Comparison of ENCODE assay signal across 8 mouse cellular contexts in the genomic region with DNA sequence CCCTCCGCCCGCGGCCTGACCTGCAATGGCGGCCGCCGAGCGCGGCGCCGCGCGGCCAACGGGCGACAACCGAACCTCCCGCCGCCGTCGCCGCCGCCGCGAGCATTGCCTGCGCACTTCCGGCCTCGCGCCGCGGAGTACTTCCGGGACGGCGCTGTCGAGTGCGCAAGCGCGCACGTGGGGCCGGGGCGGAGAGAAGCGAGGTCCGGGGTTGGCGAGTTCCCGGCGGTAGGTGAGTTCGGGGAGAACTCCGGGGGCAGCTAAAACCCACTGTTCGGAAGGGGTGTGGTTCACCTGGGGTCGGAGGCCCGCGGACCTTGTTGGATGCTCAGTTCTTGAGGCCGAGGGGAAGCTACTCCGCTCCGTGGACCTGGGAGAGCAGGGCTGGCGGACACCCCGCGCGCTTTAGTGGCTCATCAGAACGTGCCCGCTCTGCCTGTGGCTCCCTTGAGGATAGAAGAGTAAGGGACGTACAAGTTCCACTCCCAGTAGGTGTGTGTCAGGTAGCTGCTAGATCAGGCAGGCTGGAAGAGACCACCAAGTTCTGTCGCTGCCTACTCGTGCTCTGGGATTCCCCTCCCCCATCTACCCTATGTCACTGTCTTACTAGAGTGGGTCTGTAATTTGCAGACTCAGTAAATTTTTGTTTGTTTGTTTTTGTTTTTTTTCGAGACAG. TPM values are rescaled to one million over a fixed set of nuclear protein-coding genes. Genes with fewer than 3 reads are reported as not detected.
DNase-seq lines count a peak whose midpoint lies in the region; ATAC-seq and TF ChIP-seq lines count a peak whose summit lies in the region.

Gene Utp4, plus strand, starts transcription at position 156 of the 676 bp plus-strand sequence.

- H3K4me2 ChIP-seq in hindbrain, postnatal 0 days (ENCODE audit: low read depth, low read length) = peak within 1 kb of the TSS; percentile 90

- no peak for TF ChIP-seq CTCF in cortical plate, adult 2 months (IDR thresholded peaks at IDR 0.05; ENCODE audit: extremely low read depth, insufficient read depth, low read length)
- no peak for TF ChIP-seq CTCF in hindbrain, postnatal 0 days (IDR thresholded peaks at IDR 0.05; ENCODE audit: low read depth)

- H3K4me1 ChIP-seq in cortical plate, adult 2 months (ENCODE audit: control insufficient read depth, insufficient read depth, low read length) = peaks cover 4% of the 10 kb centered on the region; the same call in 1 of the 2 replicates
- H3K4me1 ChIP-seq in hindbrain, postnatal 0 days (ENCODE audit: insufficient read depth, low read length) = no peaks in the 10 kb centered on the region

- peak; percentile 96 for ATAC-seq in hindbrain, postnatal 0 days
- peak; percentile 87 for ATAC-seq in megakaryocyte progenitor cell, adult 5-6 weeks (replicated peaks; ENCODE audit: poor library complexity)

- peak; percentile 31; the same call in 1 of the 2 replicates for TF ChIP-seq POLR2A in cortical plate, adult 2 months (IDR thresholded peaks at IDR 0.05; ENCODE audit: extremely low read depth, insufficient read depth, low read length)

- 0 out of 2 replicates have a peak within 1 kb of the TSS, but pooled peaks have one; percentile 33 for H3K27ac ChIP-seq in cortical plate, adult 2 months (ENCODE audit: insufficient read depth, low read length)
- H3K27ac ChIP-seq in hindbrain, postnatal 0 days = peak within 1 kb of the TSS; percentile 93

- peak within 1 kb of the TSS; percentile 93 for H3K9ac ChIP-seq in hindbrain, postnatal 0 days (replicated peaks; ENCODE audit: low read length)

- WGBS in hindbrain, postnatal 0 days = under 1% methylated on average over 63 of the region's 63 CpGs

- peaks cover 4% of the 10 kb centered on the region; the same call in 1 of the 2 replicates for H3K36me3 ChIP-seq in hindbrain, postnatal 0 days (ENCODE audit: insufficient read depth, low read length)

- no peaks in the 10 kb centered on the region for H3K9me3 ChIP-seq in hindbrain, postnatal 0 days (ENCODE audit: low read length)

- intact Hi-C loops in left cerebral cortex, postnatal 10 days (cut with DNase I) = no loop called here

- no peaks in the 10 kb centered on the region for H3K27me3 ChIP-seq in hindbrain, postnatal 0 days (ENCODE audit: insufficient read depth, low read length)

- DNase-seq in adrenal gland, adult 18-20 months (ENCODE audit: low spot score in 2 of 2) = peak; percentile 90 to 92
- peak; percentile 62 to 79 for DNase-seq in gastrocnemius, adult 8-10 months (ENCODE audit: low spot score in 2 of 2)
- DNase-seq in hindbrain, postnatal 0 days (ENCODE audit: low spot score) = peak; percentile 95
- peak; percentile 69 to 93 for DNase-seq in left cerebral cortex, postnatal 10 days (ENCODE audit: extremely low spot score in 1 of 2, low spot score in 2 of 2)
- DNase-seq in right cerebral cortex, postnatal 10 days (ENCODE audit: low spot score in 2 of 2) = peak; percentile 89 to 91
- DNase-seq in urinary bladder, postnatal 36 days (ENCODE audit: low spot score in 2 of 2) = peak; percentile 79 to 85

- H3K4me3 ChIP-seq in cortical plate, adult 2 months (ENCODE audit: insufficient read depth, low read length) = peak within 1 kb of the TSS; percentile 79
- H3K4me3 ChIP-seq in hindbrain, postnatal 0 days (ENCODE audit: low read length) = peak within 1 kb of the TSS; percentile 91

RNA-seq across cellular contexts. Expression of gene Utp4, which starts in this region (rescaled TPM):
- total RNA-seq in adrenal gland, adult 18-20 months (2021) = 10 to 100 TPM; 48.9 to 50.9 TPM
- polyA plus RNA-seq in cortical plate, adult 2 months (2012; rRNA removed) = 30.6 and 31.1 TPM in 2 replicates
- 10 to 100 TPM; 21.7 to 26.7 (median 25.3) TPM for total RNA-seq in gastrocnemius, adult 8-10 months (2022)
- 21.1 and 25.5 TPM in 2 replicates for total RNA-seq in hindbrain, postnatal 0 days (2014; rRNA removed)
- 28.7 and 29.5 TPM in 2 replicates for polyA plus RNA-seq in hindbrain, postnatal 0 days (2015; fragmentation: Nextera tagmentation; extraction: Ambion mirVana)
- total RNA-seq in left cerebral cortex, postnatal 10 days (2021) = 10 to 100 TPM; 25.6 to 27.4 TPM
- total RNA-seq in megakaryocyte progenitor cell, adult 5-6 weeks (2015) = 66.8 and 76.6 TPM in 2 replicates
- 47.4 and 53.2 TPM in 2 replicates for total RNA-seq in megakaryocyte progenitor cell, adult 5-6 weeks (2017)

Comparison
In these comparisons a context has a peak if more than half of its experiments do, and no peak if none do; other contexts are left out.
1. Peak in every context shown above with its lines: DNase-seq, ATAC-seq, H3K4me3 ChIP-seq and H3K27ac ChIP-seq.